Comparison of ENCODE assay signal across 10 mouse cellular contexts in the genomic region with DNA sequence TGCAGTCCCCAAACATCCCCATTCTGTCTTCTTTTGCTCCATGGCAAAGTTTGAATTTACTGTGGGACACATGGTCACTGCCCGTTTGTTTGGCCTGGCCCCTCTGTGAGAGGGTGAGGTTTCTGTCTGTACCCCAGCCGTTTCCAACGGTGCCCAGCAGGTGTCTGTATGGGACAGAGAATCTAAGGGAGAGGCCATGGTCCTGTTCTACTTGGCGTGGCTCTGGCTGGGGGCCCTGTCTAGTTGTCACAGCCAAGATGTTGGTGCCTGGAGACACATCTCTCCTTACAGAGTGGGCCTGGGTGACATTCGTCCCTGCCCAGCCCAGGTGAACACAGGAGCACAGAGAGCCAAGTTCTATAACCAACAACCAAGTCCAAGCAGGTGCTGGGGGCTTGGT. TPM values are rescaled to one million over a fixed set of nuclear protein-coding genes. Genes with fewer than 3 reads are reported as not detected.
DNase-seq lines count a peak whose midpoint lies in the region; ATAC-seq and TF ChIP-seq lines count a peak whose summit lies in the region.
"Had no signal": no experiment of that assay in that cellular context is flagged by ENCODE, and none has a peak within 500 bp of the region (broad histone marks: within the 10 kb centered on the region; RNA-seq: fewer than 3 reads in every experiment).

No protein-coding gene starts in this region.

- H3K4me2 ChIP-seq in hindbrain, postnatal 0 days (ENCODE audit: low read depth, low read length) = no peak overlapping the region
- H3K4me2 ChIP-seq in hindbrain, embryonic 14.5 days (replicated peaks) = no peak overlapping the region
- no peak overlapping the region for H3K4me2 ChIP-seq in lung, embryonic 15.5 days
- H3K4me2 ChIP-seq: midbrain, embryonic 11.5 days had no signal

- TF ChIP-seq CTCF in hindbrain, postnatal 0 days (IDR thresholded peaks at IDR 0.05; ENCODE audit: low read depth) = peak; percentile 19; the same call in 1 of the 2 replicates

- no peak overlapping the region for H3K9ac ChIP-seq in hindbrain, postnatal 0 days (replicated peaks; ENCODE audit: low read length)
- no peak overlapping the region for H3K9ac ChIP-seq in hindbrain, embryonic 14.5 days
- no peak overlapping the region for H3K9ac ChIP-seq in lung, embryonic 15.5 days

- no peaks in the 10 kb centered on the region for H3K36me3 ChIP-seq in hindbrain, postnatal 0 days (ENCODE audit: insufficient read depth, low read length)
- peaks cover under 1% of the 10 kb centered on the region; the same call in 1 of the 2 replicates for H3K36me3 ChIP-seq in hindbrain, embryonic 14.5 days (replicated peaks; ENCODE audit: control insufficient read depth, insufficient read depth)
- no peaks in the 10 kb centered on the region for H3K36me3 ChIP-seq in lung, embryonic 15.5 days

- no peak overlapping the region for H3K27ac ChIP-seq in hindbrain, postnatal 0 days
- no peak overlapping the region for H3K27ac ChIP-seq in hindbrain, embryonic 14.5 days
- peak overlapping the region; percentile 77 for H3K27ac ChIP-seq in lung, embryonic 15.5 days

- DNase-seq in hindbrain, postnatal 0 days (ENCODE audit: low spot score) = no peak
- no peak for DNase-seq in hindbrain, embryonic 14.5 days (ENCODE audit: low spot score)
- peak; percentile 31 for DNase-seq in heart, postnatal 4 days
- peak; percentile 32 to 40 for DNase-seq in thymus, postnatal 36 days
- DNase-seq in frontal cortex, adult 2 months (ENCODE audit: extremely low spot score in 1 of 2, low spot score in 1 of 2) = no peak
- DNase-seq in cerebellum, adult 11 months = no peak
- no peak for DNase-seq in urinary bladder, adult 2 months (ENCODE audit: low spot score)

- no peaks in the 10 kb centered on the region for H3K9me3 ChIP-seq in hindbrain, postnatal 0 days (ENCODE audit: low read length)
- no peaks in the 10 kb centered on the region for H3K9me3 ChIP-seq in hindbrain, embryonic 14.5 days (ENCODE audit: control insufficient read depth, low read length)
- H3K9me3 ChIP-seq in lung, embryonic 15.5 days = no peaks in the 10 kb centered on the region

- H3K4me3 ChIP-seq in hindbrain, postnatal 0 days (ENCODE audit: low read length) = no peak overlapping the region
- H3K4me3 ChIP-seq in hindbrain, embryonic 14.5 days (replicated peaks; ENCODE audit: low read length) = no peak overlapping the region
- H3K4me3 ChIP-seq in lung, embryonic 15.5 days = no peak overlapping the region

- ATAC-seq in hindbrain, postnatal 0 days = no peak
- ATAC-seq in hindbrain, embryonic 14.5 days (ENCODE audit: low FRiP score) = no peak
- ATAC-seq in lung, embryonic 15.5 days (ENCODE audit: borderline replicate concordance, extremely low read depth, low FRiP score, low TSS enrichment) = peak; percentile 12; the same call in 1 of the 2 replicates

- 52% methylated on average over 5 of the region's 5 CpGs for WGBS in hindbrain, postnatal 0 days
- WGBS in hindbrain, embryonic 14.5 days = 62% methylated on average over 5 of the region's 5 CpGs
- WGBS in lung, embryonic 15.5 days = 43% methylated on average over 5 of the region's 5 CpGs

- H3K27me3 ChIP-seq in hindbrain, postnatal 0 days (ENCODE audit: insufficient read depth, low read length) = no peaks in the 10 kb centered on the region
- no peaks in the 10 kb centered on the region for H3K27me3 ChIP-seq in hindbrain, embryonic 14.5 days (ENCODE audit: control insufficient read depth, insufficient read depth, low read length)
- no peaks in the 10 kb centered on the region for H3K27me3 ChIP-seq in lung, embryonic 15.5 days

- no peaks in the 10 kb centered on the region for H3K4me1 ChIP-seq in hindbrain, postnatal 0 days (ENCODE audit: insufficient read depth, low read length)
- no peaks in the 10 kb centered on the region for H3K4me1 ChIP-seq in hindbrain, embryonic 14.5 days (replicated peaks; ENCODE audit: control insufficient read depth, insufficient read depth, low read length)
- H3K4me1 ChIP-seq in lung, embryonic 15.5 days = peaks cover 16% of the 10 kb centered on the region; the same call in 1 of the 2 replicates

RNA-seq across cellular contexts. Expression of a gene that starts 4.5 kb away (rescaled TPM):
- 1.7 and 2.3 TPM in 2 replicates for total RNA-seq in hindbrain, postnatal 0 days (2014; rRNA removed)
- 6.5 and 6.8 TPM in 2 replicates for polyA plus RNA-seq in hindbrain, postnatal 0 days (2015; fragmentation: Nextera tagmentation; extraction: Ambion mirVana)
- polyA plus RNA-seq in hindbrain, embryonic 14.5 days (2014; fragmentation: Nextera tagmentation; extraction: Ambion mirVana) = 2.3 and 2.6 TPM in 2 replicates
- 1 to 10 TPM; 1.3 to 2.0 TPM for total RNA-seq in heart, postnatal 4 days (2021)
- 3.1 and 4.4 TPM in 2 replicates for polyA plus RNA-seq in lung, embryonic 15.5 days (2015; fragmentation: Nextera tagmentation; extraction: Ambion mirVana)
- 12.6 and 16.6 TPM in 2 replicates for polyA plus RNA-seq in frontal cortex, adult 2 months (2012; rRNA removed)
- 4.5 and 4.8 TPM in 2 replicates for polyA plus RNA-seq in urinary bladder, adult 2 months (2012; rRNA removed)

RNA-seq across cellular contexts. Expression of a gene that starts 26.3 kb away (rescaled TPM):
- 1.0 and 2.0 TPM in 2 replicates for total RNA-seq in hindbrain, postnatal 0 days (2014; rRNA removed)
- polyA plus RNA-seq in hindbrain, postnatal 0 days (2015; fragmentation: Nextera tagmentation; extraction: Ambion mirVana) = 3.1 and 3.7 TPM in 2 replicates
- 0.90 and 1.2 TPM in 2 replicates for polyA plus RNA-seq in hindbrain, embryonic 14.5 days (2014; fragmentation: Nextera tagmentation; extraction: Ambion mirVana)
- total RNA-seq in heart, postnatal 4 days (2021) = under 1 TPM; 0.23 to 0.31 TPM
- 0.21 and 0.24 TPM in 2 replicates for polyA plus RNA-seq in lung, embryonic 15.5 days (2015; fragmentation: Nextera tagmentation; extraction: Ambion mirVana)
- 0.06 TPM in 1 of 2 replicates, not detected in the other for polyA plus RNA-seq in frontal cortex, adult 2 months (2012; rRNA removed)
- polyA plus RNA-seq in urinary bladder, adult 2 months (2012; rRNA removed) = 0.04 and 0.21 TPM in 2 replicates
- polyA plus RNA-seq: inflammation-experienced regulatory T-cells, adult 6 months had no signal

RNA-seq across cellular contexts. Expression of a gene that starts 47.3 kb away (rescaled TPM):
- 24.3 and 28.8 TPM in 2 replicates for total RNA-seq in hindbrain, postnatal 0 days (2014; rRNA removed)
- 15.2 and 15.7 TPM in 2 replicates for polyA plus RNA-seq in hindbrain, postnatal 0 days (2015; fragmentation: Nextera tagmentation; extraction: Ambion mirVana)
- polyA plus RNA-seq in hindbrain, embryonic 14.5 days (2014; fragmentation: Nextera tagmentation; extraction: Ambion mirVana) = 21.2 and 22.9 TPM in 2 replicates
- 1 to 10 TPM; 8.4 to 9.6 TPM for total RNA-seq in heart, postnatal 4 days (2021)
- 19.1 and 20.2 TPM in 2 replicates for polyA plus RNA-seq in lung, embryonic 15.5 days (2015; fragmentation: Nextera tagmentation; extraction: Ambion mirVana)
- polyA plus RNA-seq in frontal cortex, adult 2 months (2012; rRNA removed) = 31.8 and 32.9 TPM in 2 replicates
- 20.5 and 20.6 TPM in 2 replicates for polyA plus RNA-seq in urinary bladder, adult 2 months (2012; rRNA removed)

RNA-seq across cellular contexts. Expression of a gene that starts 51.7 kb away (rescaled TPM):
- total RNA-seq in hindbrain, postnatal 0 days (2014; rRNA removed) = 0.61 and 1.7 TPM in 2 replicates
- polyA plus RNA-seq in hindbrain, postnatal 0 days (2015; fragmentation: Nextera tagmentation; extraction: Ambion mirVana) = 1.5 and 2.1 TPM in 2 replicates
- polyA plus RNA-seq in hindbrain, embryonic 14.5 days (2014; fragmentation: Nextera tagmentation; extraction: Ambion mirVana) = 1.1 TPM in 2 replicates
- under 1 TPM; 0.52 to 0.74 TPM for total RNA-seq in heart, postnatal 4 days (2021)
- 0.31 and 0.46 TPM in 2 replicates for polyA plus RNA-seq in lung, embryonic 15.5 days (2015; fragmentation: Nextera tagmentation; extraction: Ambion mirVana)
- polyA plus RNA-seq in frontal cortex, adult 2 months (2012; rRNA removed) = 1.3 and 1.4 TPM in 2 replicates
- polyA plus RNA-seq in urinary bladder, adult 2 months (2012; rRNA removed) = 0.96 and 1.1 TPM in 2 replicates
- polyA plus RNA-seq: inflammation-experienced regulatory T-cells, adult 6 months had no signal

RNA-seq across cellular contexts. Expression of a gene that starts 51.9 kb away (rescaled TPM):
- total RNA-seq in hindbrain, postnatal 0 days (2014; rRNA removed) = 59.4 and 68.0 TPM in 2 replicates
- 67.7 and 70.0 TPM in 2 replicates for polyA plus RNA-seq in hindbrain, postnatal 0 days (2015; fragmentation: Nextera tagmentation; extraction: Ambion mirVana)
- 45.8 and 48.2 TPM in 2 replicates for polyA plus RNA-seq in hindbrain, embryonic 14.5 days (2014; fragmentation: Nextera tagmentation; extraction: Ambion mirVana)
- 10 to 100 TPM; 24.5 to 26.0 TPM for total RNA-seq in heart, postnatal 4 days (2021)
- polyA plus RNA-seq in lung, embryonic 15.5 days (2015; fragmentation: Nextera tagmentation; extraction: Ambion mirVana) = 35.1 and 42.8 TPM in 2 replicates
- 87.7 and 98.4 TPM in 2 replicates for polyA plus RNA-seq in frontal cortex, adult 2 months (2012; rRNA removed)
- polyA plus RNA-seq in urinary bladder, adult 2 months (2012; rRNA removed) = 33.3 and 41.7 TPM in 2 replicates

Comparison
In these comparisons a context has a peak if more than half of its experiments do, and no peak if none do; other contexts are left out.
1. DNase-seq: peak in heart, postnatal 4 days (single experiment) and thymus, postnatal 36 days (2 of 2); none in hindbrain, postnatal 0 days (single experiment), hindbrain, embryonic 14.5 days (single experiment), frontal cortex, adult 2 months (0 of 2), cerebellum, adult 11 months (single experiment) and urinary bladder, adult 2 months (single experiment).